Mouse (Mus musculus) CH12.LX (cell line): Measurements from ENCODE around the gene Klhl36. TPM values are rescaled to one million over a fixed set of nuclear protein-coding genes. Genes with fewer than 3 reads are reported as not detected.

Experiments
- DNase-seq: peaks from one replicate; pipeline ENCODE4 v3.0.0-alpha.2; 2013; ENCODE audit errors: extremely low read depth
- H3K27ac ChIP-seq: 2 replicates; pipeline ENCODE4 v1.5.1; 2012; ENCODE audit warnings: low read depth, mild to moderate bottlenecking, control low read depth, moderate library complexity; ENCODE audit not compliant: insufficient read depth
- H3K27me3 ChIP-seq: replicated peaks from 2 replicates; pipeline ENCODE3; 2012; ENCODE audit warnings: inconsistent platforms
- H3K36me3 ChIP-seq, 2 experiments: replicated peaks in 1 of 2; 2 replicates each; pipeline versions ENCODE3 to v1.6.1; 2012; ENCODE audit warnings: inconsistent platforms in 1 of 2, low read length in 1 of 2, mild to moderate bottlenecking in 1 of 2, mixed read lengths in 1 of 2, moderate library complexity in 1 of 2; ENCODE audit not compliant: control insufficient read depth in 1 of 2, insufficient read depth in 1 of 2
- H3K4me1 ChIP-seq, 2 experiments: 2 replicates each; pipeline ENCODE4 v1.6.1; 2012; ENCODE audit warnings: inconsistent platforms in 1 of 2, moderate library complexity in 1 of 2; ENCODE audit not compliant: insufficient read depth in 2 of 2, control insufficient read depth in 1 of 2
- H3K4me2 ChIP-seq: 2 replicates; pipeline ENCODE4 v1.6.1; 2012; ENCODE audit warnings: low read depth, mild to moderate bottlenecking, control low read depth; ENCODE audit not compliant: poor library complexity, insufficient read depth, severe bottlenecking
- H3K4me3 ChIP-seq, 3 experiments: fragments of 150-350 bp in 1 of 3; sonication (generic) in 1 of 3; replicated peaks in 1 of 3; 2 replicates each; pipeline versions ENCODE3 to v1.5.1; 2011 to 2012; ENCODE audit warnings: low read depth in 2 of 3, low read length in 2 of 3, mild to moderate bottlenecking in 2 of 3, moderate library complexity in 2 of 3, control low read depth in 1 of 3, improper control_type of control experiment in 1 of 3, inconsistent platforms in 1 of 3, mixed read lengths in 1 of 3; ENCODE audit not compliant: poor library complexity in 1 of 3
- H3K79me2 ChIP-seq: replicated peaks from 2 replicates; pipeline ENCODE4 v1.6.1; 2012; ENCODE audit warnings: mild to moderate bottlenecking, moderate library complexity; ENCODE audit not compliant: control insufficient read depth, poor library complexity, insufficient read depth, severe bottlenecking; ENCODE audit errors: extremely low read depth
- H3K9ac ChIP-seq: 2 replicates; pipeline ENCODE4 v1.6.1; 2012; ENCODE audit warnings: low read depth, mild to moderate bottlenecking, control low read depth, moderate library complexity; ENCODE audit not compliant: insufficient read depth
- H3K9me3 ChIP-seq: replicated peaks from 2 replicates; pipeline ENCODE3; 2012; ENCODE audit warnings: low read length, inconsistent platforms, mixed read lengths
- BHLHE40 ChIP-seq: IDR thresholded peaks from 2 replicates; pipeline ENCODE4 v1.6.1; 2011; ENCODE audit warnings: mild to moderate bottlenecking, low read depth, low read length, improper control_type of control experiment
- CHD1 ChIP-seq: IDR thresholded peaks from 2 replicates; pipeline ENCODE4 v1.6.1; 2012; ENCODE audit warnings: low read depth, low read length, improper control_type of control experiment, inconsistent platforms
- CHD2 ChIP-seq: IDR thresholded peaks from 2 replicates; pipeline ENCODE4 v1.6.1; 2011; ENCODE audit warnings: low read length, improper control_type of control experiment
- E2F4 ChIP-seq: IDR thresholded peaks from 2 replicates; pipeline ENCODE4 v1.6.1; 2011; ENCODE audit warnings: low read depth, low read length, improper control_type of control experiment; ENCODE audit not compliant: insufficient replicate concordance
- EP300 ChIP-seq: IDR thresholded peaks from 2 replicates; pipeline ENCODE4 v1.6.1; 2011; ENCODE audit warnings: low read length, improper control_type of control experiment
- ETS1 ChIP-seq: conservative IDR thresholded peaks from 2 replicates; pipeline ENCODE4 v1.6.1; 2012; ENCODE audit warnings: low read depth, mild to moderate bottlenecking, inconsistent platforms, low read length, improper control_type of control experiment, moderate library complexity
- HCFC1 ChIP-seq: IDR thresholded peaks from 2 replicates; pipeline ENCODE4 v1.6.1; 2012; ENCODE audit warnings: low read depth, mild to moderate bottlenecking, inconsistent platforms, low read length, improper control_type of control experiment
- IRF4 ChIP-seq: IDR thresholded peaks from 2 replicates; pipeline ENCODE4 v1.6.1; 2014; ENCODE audit warnings: low read depth, mild to moderate bottlenecking, inconsistent platforms, low read length, improper control_type of control experiment
- JUND ChIP-seq: conservative IDR thresholded peaks from 2 replicates; pipeline ENCODE4 v1.6.1; 2011; ENCODE audit warnings: low read depth, low read length, improper control_type of control experiment
- MAX ChIP-seq: IDR thresholded peaks from 2 replicates; pipeline ENCODE4 v1.6.1; 2011; ENCODE audit warnings: low read length, improper control_type of control experiment
- MEF2A ChIP-seq: IDR thresholded peaks from 2 replicates; pipeline ENCODE4 v1.6.1; 2014; ENCODE audit warnings: low read depth, mild to moderate bottlenecking, inconsistent platforms, low read length, improper control_type of control experiment, borderline replicate concordance
- MXI1 ChIP-seq: IDR thresholded peaks from 2 replicates; pipeline ENCODE4 v1.6.1; 2011; ENCODE audit warnings: mild to moderate bottlenecking, low read depth, low read length, improper control_type of control experiment
- MYC ChIP-seq: IDR thresholded peaks from 2 replicates; pipeline ENCODE4 v1.6.1; 2011; ENCODE audit warnings: low read depth, mild to moderate bottlenecking, improper control_type of control experiment, low read length
- NELFE ChIP-seq: IDR thresholded peaks from 2 replicates; pipeline ENCODE4 v1.6.1; 2011; ENCODE audit warnings: low read depth, low read length, improper control_type of control experiment
- POLR2A ChIP-seq: IDR thresholded peaks from 2 replicates; pipeline ENCODE4 v1.6.1; 2011; ENCODE audit warnings: low read depth, mild to moderate bottlenecking, improper control_type of control experiment, low read length
- RAD21 ChIP-seq: IDR thresholded peaks from 2 replicates; pipeline ENCODE4 v1.6.1; 2011; ENCODE audit warnings: low read depth, mild to moderate bottlenecking, low read length, improper control_type of control experiment, moderate library complexity
- RCOR1 ChIP-seq: conservative IDR thresholded peaks from 2 replicates; pipeline ENCODE4 v1.6.1; 2012; ENCODE audit warnings: low read depth, mild to moderate bottlenecking, inconsistent platforms, low read length, improper control_type of control experiment
- SMC3 ChIP-seq: IDR thresholded peaks from 2 replicates; pipeline ENCODE4 v1.6.1; 2011; ENCODE audit warnings: low read depth, low read length, improper control_type of control experiment
- TCF12 ChIP-seq: IDR thresholded peaks from 2 replicates; pipeline ENCODE4 v1.6.1; 2014; ENCODE audit warnings: low read depth, mild to moderate bottlenecking, inconsistent platforms, low read length, improper control_type of control experiment
- USF2 ChIP-seq: conservative IDR thresholded peaks from 2 replicates; pipeline ENCODE4 v1.6.1; 2011; ENCODE audit warnings: low read depth, low read length, improper control_type of control experiment
- ZKSCAN1 ChIP-seq: IDR thresholded peaks from 2 replicates; pipeline ENCODE4 v1.6.1; 2012; ENCODE audit warnings: low read depth, inconsistent platforms, low read length, improper control_type of control experiment, borderline replicate concordance
- ZMIZ1 ChIP-seq: IDR thresholded peaks from 2 replicates; pipeline ENCODE4 v1.6.1; 2012; ENCODE audit warnings: low read depth, mild to moderate bottlenecking, inconsistent platforms, low read length, improper control_type of control experiment
- dilution Hi-C: fragments of 300-500 bp; cut with MboI; formaldehyde crosslinking; loops from 2 replicates; pipeline ENCODE4 v1.14.3; 2020; ENCODE audit warnings: low sequenced_read_pairs; ENCODE audit not compliant: extremely low pct_unique_long_range_greater_than_20kb, extremely low pct_ligation_motif_present
- in situ Hi-C: fragments of 300-500 bp; cut with MboI; formaldehyde crosslinking; loops from 3 replicates; pipeline ENCODE4 v1.14.3; 2019; ENCODE audit warnings: low sequenced_read_pairs, low pct_ligation_motif_present, low pct_unique_long_range_greater_than_20kb, mixed read lengths
- polyA plus RNA-seq: library from polyadenylated mRNA; unstranded; fragments of >175 nt; gene quantifications from 2 replicates; pipeline ENCODE4 v1.2.1, GENCODE M21; 2012; ENCODE audit warnings: low read depth; ENCODE audit not compliant: insufficient read length
- total RNA-seq, 2 experiments: library from RNA; depleted of rRNA; stranded (reverse); fragments of 300-350 nt in 1 of 2; fragments of >200 nt in 1 of 2; gene quantifications; 2 replicates each; pipeline ENCODE4 v1.2.3; 2012 to 2014

Gene Klhl36
- total and polyA plus RNA-seq, 3 experiments = 3.0 to 7.9 (median 3.1) TPM

DNA sequence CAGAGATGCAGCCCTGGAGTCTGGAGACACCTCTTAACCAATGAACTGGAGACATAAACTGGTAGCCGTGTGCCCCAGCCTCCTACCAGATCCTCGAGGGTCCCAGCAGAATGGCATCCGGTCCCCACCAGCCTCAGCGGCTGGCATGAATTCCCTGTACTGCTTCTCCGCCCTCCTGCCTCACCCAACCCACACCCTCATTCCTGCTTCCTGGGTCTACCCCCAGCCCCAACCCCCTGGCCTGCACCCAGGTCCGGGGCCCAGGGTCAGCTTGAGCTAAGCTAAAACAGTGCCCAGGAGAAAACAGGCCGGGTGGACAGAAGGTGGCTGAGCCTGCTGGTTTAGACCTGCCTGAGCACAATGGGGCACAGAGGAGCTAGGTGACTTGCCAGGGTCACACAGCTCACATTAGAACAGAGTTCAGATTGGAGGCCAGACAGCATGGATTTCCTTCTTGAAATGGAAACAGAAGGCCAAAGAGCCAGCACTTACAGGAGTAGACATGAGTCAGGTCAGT is 29.9 kb upstream of the Klhl36 start:
- Histone ChIP-seq H3K4me2 (no peak overlapping the region), H3K36me3 (peaks cover 5 to 70% of the 10 kb centered on the region in 2 experiments), H3K79me2 (no peaks in the 10 kb centered on the region), H3K4me3 (no peak overlapping the region), H3K4me1 (peaks cover 26 to 98% of the 10 kb centered on the region in 2 experiments), H3K9ac (no peak overlapping the region), H3K9me3 (no peaks in the 10 kb centered on the region), H3K27ac (no peak overlapping the region), H3K27me3 (no peaks in the 10 kb centered on the region)
- DNase-seq = no peak
- no peak for TF ChIP-seq ZMIZ1
- TF ChIP-seq RCOR1 = no peak
- TF ChIP-seq MYC = no peak
- no peak for TF ChIP-seq USF2
- no peak for TF ChIP-seq HCFC1
- no peak for TF ChIP-seq POLR2A
- no peak for TF ChIP-seq EP300
- TF ChIP-seq SMC3 = no peak
- no peak for TF ChIP-seq MAX
- TF ChIP-seq JUND = no peak
- TF ChIP-seq ZKSCAN1 = no peak
- no peak for TF ChIP-seq NELFE
- no peak for TF ChIP-seq RAD21
- TF ChIP-seq ETS1 = no peak
- no peak for TF ChIP-seq E2F4
- no peak for TF ChIP-seq TCF12
- TF ChIP-seq CHD2 = no peak
- no peak for TF ChIP-seq IRF4
- in situ Hi-C loops = no loop called here
- dilution Hi-C loops = no loop called here

DNA sequence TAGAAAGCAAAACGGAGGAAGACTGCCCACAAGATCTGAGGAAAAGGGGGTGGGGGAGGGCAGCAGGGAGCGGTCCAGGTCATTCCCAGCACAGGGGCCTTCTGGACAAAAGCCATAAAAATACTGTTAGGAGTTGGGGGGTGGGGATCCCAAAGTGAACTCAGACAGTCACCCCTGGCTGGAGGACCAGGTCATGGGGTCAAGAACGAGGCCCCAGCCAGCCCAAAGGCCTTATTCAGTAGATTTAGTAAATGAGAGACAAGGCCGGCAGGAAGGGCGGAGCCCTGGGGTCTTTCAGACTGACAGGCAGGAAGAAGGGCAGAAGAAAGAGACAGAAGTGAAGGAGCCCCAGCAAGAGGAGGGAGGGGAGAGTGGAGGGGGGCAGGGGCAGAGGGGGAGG is 29.1 kb upstream of the Klhl36 start:
- H3K9ac ChIP-seq = no peak overlapping the region
- peaks cover 23 to 98% of the 10 kb centered on the region in 2 experiments for H3K4me1 ChIP-seq
- H3K4me3 ChIP-seq = no peak overlapping the region
- no peaks in the 10 kb centered on the region for H3K79me2 ChIP-seq
- H3K9me3 ChIP-seq = no peaks in the 10 kb centered on the region
- peaks cover 5 to 76% of the 10 kb centered on the region in 2 experiments for H3K36me3 ChIP-seq
- no peak overlapping the region for H3K4me2 ChIP-seq
- in situ Hi-C loops = no loop called here
- dilution Hi-C loops = no loop called here
- no peak overlapping the region for H3K27ac ChIP-seq
- no peak for DNase-seq
- no peak for TF ChIP-seq USF2
- TF ChIP-seq BHLHE40 = no peak
- TF ChIP-seq MEF2A = no peak
- TF ChIP-seq CHD1 = no peak
- no peak for TF ChIP-seq HCFC1
- TF ChIP-seq JUND = no peak
- no peak for TF ChIP-seq MXI1
- no peaks in the 10 kb centered on the region for H3K27me3 ChIP-seq
